Mouse (Mus musculus): ENCODE data around the gene Wfdc2. TPM values are rescaled to one million over a fixed set of nuclear protein-coding genes. Genes with fewer than 3 reads are reported as not detected.

The Wfdc2 gene
- total RNA-seq (2021), result not detected in 2 replicates
- long read RNA-seq, result 0 reads

GRCm38 (mm10) chr2:164562391-164563188 is at the start of gene Wfdc2:
TSS of gene Wfdc2 (plus strand) at chr2:164562413.
- DNase-seq, result no peak

DNA sequence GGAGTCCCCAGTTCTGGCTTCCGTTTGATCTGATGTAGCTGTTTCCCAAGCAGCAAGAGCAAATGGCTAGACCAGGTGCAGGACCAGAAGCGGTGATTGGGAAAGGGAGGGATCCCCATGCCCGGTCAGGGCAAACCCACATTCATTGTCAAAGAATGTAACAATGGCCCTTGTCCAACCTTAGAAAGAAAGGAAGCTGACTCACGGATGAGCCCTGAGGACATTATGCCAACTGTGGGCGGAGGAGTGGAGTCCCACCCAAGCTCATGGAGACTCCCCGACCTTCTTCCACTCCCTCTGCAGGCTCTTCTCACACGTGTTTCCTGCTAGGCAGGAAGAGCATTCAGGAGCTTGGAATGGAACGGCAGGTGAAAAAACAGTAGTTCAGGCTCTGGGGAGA is 48.8 kb upstream of the Wfdc2 start:
- DNase-seq, result peak; percentile 39

DNA sequence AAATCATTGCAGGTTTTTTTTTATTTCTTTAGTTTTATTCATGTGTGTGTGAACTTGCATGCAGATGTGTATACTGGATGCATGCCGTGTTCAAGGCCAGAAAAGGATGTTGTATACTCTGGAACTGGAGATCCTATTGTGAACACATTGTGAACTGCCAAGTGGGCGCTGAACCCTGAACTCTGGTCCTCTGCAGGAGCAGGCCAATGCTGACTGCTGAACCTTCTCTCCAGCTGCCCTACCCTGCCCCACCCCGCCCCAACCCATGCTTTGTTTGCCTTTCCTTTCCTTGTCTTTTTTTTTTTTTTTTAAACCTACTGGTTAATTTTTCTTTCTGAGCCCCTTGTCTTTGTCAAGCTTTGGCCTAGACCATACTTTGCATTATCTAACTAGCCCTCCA is 47.3 kb upstream of the Wfdc2 start:
- no peak for DNase-seq

DNA sequence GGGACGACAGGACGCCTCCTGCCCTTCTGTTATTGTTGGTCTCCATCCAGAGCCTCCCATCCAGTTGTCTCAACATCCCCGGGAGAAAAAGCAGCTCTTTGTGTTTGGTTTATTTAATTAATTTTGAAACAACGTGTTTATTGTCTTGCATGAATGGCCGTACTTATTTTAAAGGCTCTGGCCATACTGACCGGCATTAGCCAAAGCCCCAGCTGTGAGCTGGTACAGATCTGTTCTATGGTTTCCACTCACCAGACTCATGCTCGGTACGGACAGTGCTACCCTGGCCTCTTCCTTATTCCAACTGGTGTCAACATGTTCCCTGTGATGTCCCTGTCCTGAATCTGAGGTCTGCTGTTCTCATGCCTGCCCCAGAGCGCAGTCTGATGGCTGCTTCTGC is 46.3 kb upstream of the Wfdc2 start:
- DNase-seq, result no peak

- DNase-seq, result no peak
Measured at GRCm38 (mm10) chr2:164516592-164516991, 45.6 kb upstream of the Wfdc2 start.

DNA sequence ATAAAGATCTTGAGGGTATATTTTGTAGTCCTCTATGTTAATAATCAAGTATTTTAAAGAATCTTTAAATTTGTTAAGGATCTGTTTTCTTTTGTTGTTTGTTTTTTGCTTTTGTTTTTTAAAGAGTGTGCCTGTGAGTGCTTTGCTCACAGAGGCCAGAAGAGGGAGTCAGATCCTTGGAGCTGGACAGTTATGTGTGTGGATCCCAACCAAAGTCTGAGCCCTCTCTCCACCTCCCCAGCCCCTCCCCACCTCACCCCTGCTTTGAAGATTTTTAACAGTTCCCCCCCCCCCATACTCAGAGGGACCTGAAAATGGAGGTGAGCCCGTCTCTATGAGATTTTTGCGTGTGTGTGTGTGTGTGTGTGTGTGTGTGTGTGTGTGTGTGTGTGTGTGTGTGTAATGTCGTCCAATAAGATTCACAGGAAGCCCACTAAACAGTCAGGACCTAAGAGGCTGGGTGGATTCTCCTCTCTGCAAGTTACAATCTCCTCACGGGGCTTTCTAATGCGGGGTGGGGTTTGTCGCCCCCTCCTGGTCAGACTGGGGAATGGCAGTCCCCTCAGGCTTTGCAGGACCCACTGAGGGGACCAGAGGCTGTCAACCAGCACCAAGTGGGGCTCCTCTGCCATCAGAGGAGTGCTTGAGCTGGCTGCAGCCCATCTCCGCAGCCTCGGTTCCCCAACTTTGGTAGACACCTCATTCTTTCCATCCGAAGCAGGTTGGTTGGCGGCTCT is 44.6 kb upstream of the Wfdc2 start:
- peak; percentile 68 for DNase-seq

DNA sequence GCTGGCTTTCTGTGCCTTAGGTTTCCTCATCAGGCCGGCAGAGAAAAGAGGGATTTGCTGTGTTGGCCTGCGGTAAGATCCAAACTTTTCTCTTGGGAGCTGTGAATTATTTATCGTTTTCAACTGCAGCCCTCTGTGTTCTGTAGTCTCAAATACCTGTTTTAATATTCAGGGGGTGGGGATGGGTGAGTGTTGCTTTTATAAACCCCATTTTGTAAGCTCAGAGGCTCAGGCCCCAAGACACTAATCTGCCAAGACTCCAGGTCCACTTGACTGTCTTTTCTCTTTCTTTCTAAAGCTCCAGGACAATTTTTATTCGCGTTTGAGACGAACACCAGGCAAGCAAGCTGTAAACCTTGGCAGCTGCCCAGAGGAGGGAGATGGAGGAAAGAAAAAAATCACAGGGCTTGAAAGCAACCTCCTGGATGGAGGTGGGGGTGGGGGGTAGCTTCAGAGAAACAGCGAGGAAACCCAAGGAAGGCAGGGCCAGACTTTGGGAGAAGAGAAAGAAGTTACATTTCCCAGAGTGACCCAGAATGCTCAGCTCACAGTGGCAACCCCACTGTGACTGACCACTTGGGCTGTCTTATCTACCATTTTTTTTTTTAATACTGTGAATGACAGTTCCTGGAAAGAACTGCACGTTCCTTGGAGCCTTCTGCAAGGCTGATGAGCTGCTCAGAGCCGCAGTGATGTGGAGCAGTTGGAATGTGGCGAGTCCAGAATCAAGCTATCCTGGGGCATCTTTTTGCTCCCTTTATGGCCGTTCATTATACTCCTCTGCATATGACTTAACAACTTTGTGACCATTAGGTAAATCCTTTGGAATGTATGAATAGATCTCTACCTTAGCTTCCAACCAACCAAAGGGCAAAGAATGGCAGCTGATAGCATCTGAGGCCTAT is 43.7 kb upstream of the Wfdc2 start:
- no peak for DNase-seq

GRCm38 (mm10) chr2:164519171-164519526 is 43.1 kb upstream of the Wfdc2 start:
- DNase-seq, result no peak

- DNase-seq, result peak; percentile 60
Measured at GRCm38 (mm10) chr2:164520782-164521181, 41.4 kb upstream of the Wfdc2 start.

DNA sequence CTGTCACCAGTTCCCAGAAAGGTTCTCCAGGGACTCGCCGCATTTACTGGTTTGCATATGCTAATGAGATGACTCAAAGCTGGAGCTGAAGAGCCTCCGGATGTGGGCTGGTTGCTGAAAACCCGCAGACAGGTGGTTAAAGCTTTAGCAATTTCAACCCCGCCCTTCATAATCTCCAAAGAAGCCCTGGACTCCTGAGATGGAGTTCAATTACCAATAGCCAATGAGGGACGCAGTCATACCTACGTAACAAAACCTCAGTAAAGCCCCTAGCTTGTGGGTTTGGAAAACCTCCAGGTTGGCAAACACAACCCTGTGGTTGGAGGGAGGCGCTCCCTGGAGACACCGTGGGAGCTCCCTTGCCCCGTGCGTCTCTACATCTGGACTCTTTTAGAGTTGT is 40.4 kb upstream of the Wfdc2 start:
- no peak for DNase-seq

GRCm38 (mm10) chr2:164522280-164522679 is 39.9 kb upstream of the Wfdc2 start:
- DNase-seq, result no peak

GRCm38 (mm10) chr2:164523301-164523773 is 38.9 kb upstream of the Wfdc2 start:
- no peak for DNase-seq

DNA sequence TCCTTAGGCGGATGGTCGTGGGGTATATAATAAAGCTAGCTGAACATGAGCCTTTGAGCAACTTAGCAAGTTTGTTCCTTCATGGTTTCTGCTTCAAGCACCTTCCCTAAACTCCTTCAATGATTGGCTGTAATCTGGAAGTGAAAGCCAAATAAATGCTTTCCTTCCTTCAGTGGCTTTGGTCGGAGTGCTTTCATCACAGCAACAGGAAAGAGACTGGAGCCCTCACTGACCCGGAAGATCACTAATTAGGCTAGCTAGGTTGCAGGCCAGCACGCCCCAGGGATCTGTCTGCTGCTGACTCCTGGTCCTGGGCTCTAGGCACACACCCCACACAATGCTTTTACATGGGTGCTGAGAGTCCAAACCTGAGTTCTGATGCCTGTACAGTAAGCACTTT is 33.7 kb upstream of the Wfdc2 start:
- DNase-seq, result no peak

GRCm38 (mm10) chr2:164531169-164531568 is 31.0 kb upstream of the Wfdc2 start:
- DNase-seq, result peak; percentile 65

DNA sequence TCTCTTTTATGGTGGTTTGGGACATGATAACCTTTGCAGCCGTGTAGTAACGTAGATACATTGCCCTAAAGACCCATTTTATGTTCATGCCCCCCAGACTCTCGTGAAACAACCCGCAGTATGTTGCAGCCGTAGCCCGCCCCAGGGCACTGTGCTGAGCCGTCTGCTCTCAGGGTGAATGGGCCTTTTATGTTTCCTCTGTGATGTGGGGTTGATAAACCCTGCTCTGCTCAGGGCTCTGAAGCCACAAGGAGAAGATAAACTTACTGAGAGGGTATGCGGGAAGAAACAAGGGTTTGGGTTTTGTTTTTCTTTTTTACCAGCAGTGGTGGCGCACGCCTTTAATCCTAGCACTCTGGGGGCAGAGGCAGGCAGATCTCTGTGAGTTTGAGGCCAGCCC is 27.9 kb upstream of the Wfdc2 start:
- DNase-seq, result no peak

DNA sequence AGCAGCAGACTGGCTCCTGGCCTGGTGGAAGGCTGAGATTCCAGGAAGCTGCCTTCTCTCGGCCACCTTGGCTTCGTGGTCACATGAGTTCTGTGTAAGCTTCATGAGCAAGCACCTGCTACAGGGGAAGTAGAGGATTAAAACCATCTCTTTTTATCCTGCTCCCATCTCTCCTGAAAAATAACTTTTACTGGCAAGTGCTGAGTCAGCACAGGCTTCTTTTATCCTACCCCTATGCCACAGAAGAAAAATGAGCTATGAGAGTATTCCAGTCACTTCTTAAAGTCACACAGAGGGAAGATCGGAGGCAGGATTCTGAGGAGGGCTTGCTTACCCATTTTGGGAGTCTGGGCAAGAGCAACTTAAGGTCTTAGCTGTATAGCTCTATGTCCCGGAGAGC is 25.2 kb upstream of the Wfdc2 start:
- no peak for DNase-seq

GRCm38 (mm10) chr2:164540652-164541427 is 21.4 kb upstream of the Wfdc2 start:
- no peak for DNase-seq

GRCm38 (mm10) chr2:164542132-164542531 is 20.1 kb upstream of the Wfdc2 start:
- no peak for DNase-seq

DNA sequence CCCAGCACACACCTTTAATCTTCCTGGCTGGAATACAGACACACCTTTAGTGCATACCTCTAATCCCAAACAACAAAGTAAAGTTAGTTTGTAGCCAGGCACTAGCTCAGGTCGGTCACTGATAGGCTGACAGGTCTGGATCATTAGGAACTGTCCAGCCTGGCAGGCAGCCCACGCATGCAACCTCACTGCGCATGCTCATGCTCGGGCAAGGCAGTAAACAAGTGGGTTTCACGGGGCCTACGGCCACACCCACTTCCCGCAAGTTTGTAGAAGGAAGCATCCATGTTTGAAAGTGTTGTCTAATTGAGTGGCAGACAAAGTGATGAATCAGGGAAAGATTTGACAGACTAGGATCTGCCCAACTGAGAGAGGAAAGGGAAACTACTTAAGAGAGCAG is 19.6 kb upstream of the Wfdc2 start:
- DNase-seq, result no peak

- no peak for DNase-seq
Measured at GRCm38 (mm10) chr2:164543745-164544144, 18.5 kb upstream of the Wfdc2 start.

- DNase-seq, result no peak
Measured at GRCm38 (mm10) chr2:164544454-164545097, 17.6 kb upstream of the Wfdc2 start.
